Mouse (Mus musculus) midbrain, embryonic 16.5 days (tissue): ENCODE measurements around the gene Myt1l. TPM values are rescaled to one million over a fixed set of nuclear protein-coding genes. Genes with fewer than 3 reads are reported as not detected.

Experiments
- ATAC-seq: fragments of 200-750 bp; cut with Nextera tagmentation; 2 replicates; pipeline ENCODE4 v1.8.0; 2017; ENCODE audit warnings: moderate TSS enrichment
- H3K27ac ChIP-seq: fragments of 300-500 bp; sonication (generic); 2 replicates; pipeline ENCODE4 v1.5.1; 2014; ENCODE audit warnings: mild to moderate bottlenecking, low read length, mixed read lengths
- H3K27me3 ChIP-seq: fragments of 300-500 bp; sonication (generic); 2 replicates; pipeline ENCODE4 v1.6.1; 2014; ENCODE audit warnings: low read depth, low read length, mixed read lengths; ENCODE audit not compliant: control insufficient read depth, insufficient read depth
- H3K36me3 ChIP-seq: fragments of 300-500 bp; sonication (generic); 2 replicates; pipeline ENCODE4 v1.6.1; 2014; ENCODE audit warnings: mild to moderate bottlenecking, low read length, moderate library complexity, mixed read lengths; ENCODE audit not compliant: control insufficient read depth, insufficient read depth
- H3K4me1 ChIP-seq: fragments of 300-500 bp; sonication (generic); 2 replicates; pipeline ENCODE4 v1.6.1; 2014; ENCODE audit warnings: mild to moderate bottlenecking, low read length, mixed read lengths; ENCODE audit not compliant: control insufficient read depth, insufficient read depth
- H3K4me2 ChIP-seq: fragments of 300-500 bp; sonication (generic); 2 replicates; pipeline ENCODE4 v1.6.1; 2014; ENCODE audit warnings: mild to moderate bottlenecking, low read length, mixed read lengths
- H3K4me3 ChIP-seq: fragments of 300-500 bp; sonication (generic); 2 replicates; pipeline ENCODE4 v1.5.1; 2014; ENCODE audit warnings: low read depth, mild to moderate bottlenecking, low read length, moderate library complexity, mixed read lengths
- H3K9ac ChIP-seq: fragments of 300-500 bp; sonication (generic); 2 replicates; pipeline ENCODE4 v1.6.1; 2014; ENCODE audit warnings: low read depth, low read length, mixed read lengths
- H3K9me3 ChIP-seq: fragments of 300-500 bp; sonication (generic); replicated peaks from 2 replicates; pipeline ENCODE4 v1.6.1; 2014; ENCODE audit warnings: mild to moderate bottlenecking, low read length, mixed read lengths; ENCODE audit not compliant: control insufficient read depth, poor library complexity, severe bottlenecking
- WGBS: fragments of 180-500 bp; shearing (Covaris S2); extraction: QIAGEN DNeasy Blood & Tissue Kit; methylation state at CpG from one replicate; pipeline ENCODE4 v1.1.7; 2014; 5-methylcytosine and 5-hydroxymethylcytosine counted together
- polyA plus RNA-seq: library from polyadenylated mRNA; unstranded; fragments of >200 nt; fragmentation: Nextera tagmentation; extraction: Ambion mirVana; gene quantifications from 2 replicates; pipeline ENCODE4 v1.2.1, GENCODE M21; 2015

Myt1l gene
- polyA plus RNA-seq, 1 experiment from 2014 or later = 304 TPM

- Histone ChIP-seq H3K27me3 (no peaks in the 10 kb centered on the region), H3K9me3 (no peaks in the 10 kb centered on the region), H3K4me3 (no peak overlapping the region), H3K4me2 (no peak overlapping the region), H3K4me1 (no peaks in the 10 kb centered on the region), H3K36me3 (peaks cover 39% of the 10 kb centered on the region), H3K27ac (no peak overlapping the region), H3K9ac (no peak overlapping the region)
- no peak for ATAC-seq
- 74% methylated on average over 3 of the region's 3 CpGs for WGBS
Measured at GRCm38 (mm10) chr12:29897533-29898085, 369.4 kb downstream of the Myt1l start.

- Histone ChIP-seq H3K9ac (no peak overlapping the region), H3K27ac (no peak overlapping the region), H3K4me1 (no peaks in the 10 kb centered on the region), H3K36me3 (peaks cover 24% of the 10 kb centered on the region), H3K4me3 (no peak overlapping the region), H3K27me3 (no peaks in the 10 kb centered on the region), H3K4me2 (no peak overlapping the region), H3K9me3 (no peaks in the 10 kb centered on the region)
- WGBS = 81% methylated on average over 4 of the region's 4 CpGs
- no peak for ATAC-seq
Measured at GRCm38 (mm10) chr12:29904101-29904874, 376.1 kb downstream of the Myt1l start.

DNA sequence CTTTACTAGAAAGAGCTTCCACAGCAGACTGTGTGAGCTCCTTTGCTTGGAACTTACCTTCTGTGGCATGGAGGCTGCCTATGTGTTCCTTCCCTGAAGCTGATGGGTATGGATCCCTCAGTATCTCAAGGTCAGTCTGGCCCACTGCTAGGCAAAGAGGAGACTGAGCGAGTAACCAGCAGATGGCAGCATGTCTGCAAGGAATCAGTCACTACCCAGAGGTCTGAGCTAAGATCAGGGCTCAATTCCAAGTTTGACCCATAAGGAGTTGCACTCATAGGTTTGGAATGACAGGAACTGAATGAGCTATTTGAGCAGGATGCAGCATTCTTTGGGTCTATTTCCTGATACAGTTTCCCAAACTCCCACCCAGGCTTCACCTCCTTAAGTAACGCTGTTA lies 378.9 kb downstream of the Myt1l start:
- no peak overlapping the region for H3K27ac ChIP-seq
- H3K9me3 ChIP-seq = no peaks in the 10 kb centered on the region
- H3K4me2 ChIP-seq = no peak overlapping the region
- H3K27me3 ChIP-seq = no peaks in the 10 kb centered on the region
- H3K9ac ChIP-seq = no peak overlapping the region
- peaks cover 19% of the 10 kb centered on the region for H3K36me3 ChIP-seq
- H3K4me3 ChIP-seq = no peak overlapping the region
- WGBS = 48% methylated on average over 2 of the region's 2 CpGs
- H3K4me1 ChIP-seq = no peaks in the 10 kb centered on the region
- 0 out of 2 replicates have a peak, but pooled peaks have one; percentile 53 for ATAC-seq

DNA sequence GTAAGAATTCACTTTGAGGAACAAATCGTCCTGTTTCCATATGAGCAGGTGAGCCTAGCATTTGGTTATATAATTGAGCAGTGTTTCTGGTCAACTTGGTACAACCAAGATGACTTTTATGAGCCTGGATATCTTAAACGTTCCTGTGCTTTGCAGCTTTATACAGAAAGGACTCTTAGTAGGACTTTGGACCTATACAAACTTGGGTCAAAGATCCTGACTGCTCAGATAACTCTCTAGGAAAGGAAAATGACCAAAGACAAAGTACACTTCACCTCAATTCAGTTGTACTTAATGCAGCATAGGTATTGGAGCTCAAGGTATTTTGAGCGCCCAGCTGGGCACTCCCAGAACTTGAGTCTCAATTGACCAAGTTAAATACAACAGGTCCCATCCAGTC lies 388.0 kb downstream of the Myt1l start:
- no peak overlapping the region for H3K4me3 ChIP-seq
- H3K4me1 ChIP-seq = no peaks in the 10 kb centered on the region
- no peak overlapping the region for H3K9ac ChIP-seq
- no peak overlapping the region for H3K27ac ChIP-seq
- ATAC-seq = no peak
- H3K27me3 ChIP-seq = no peaks in the 10 kb centered on the region
- no peaks in the 10 kb centered on the region for H3K9me3 ChIP-seq
- no peak overlapping the region for H3K4me2 ChIP-seq
- peaks cover 37% of the 10 kb centered on the region for H3K36me3 ChIP-seq
- 92% methylated on average over 3 of the region's 3 CpGs for WGBS

DNA sequence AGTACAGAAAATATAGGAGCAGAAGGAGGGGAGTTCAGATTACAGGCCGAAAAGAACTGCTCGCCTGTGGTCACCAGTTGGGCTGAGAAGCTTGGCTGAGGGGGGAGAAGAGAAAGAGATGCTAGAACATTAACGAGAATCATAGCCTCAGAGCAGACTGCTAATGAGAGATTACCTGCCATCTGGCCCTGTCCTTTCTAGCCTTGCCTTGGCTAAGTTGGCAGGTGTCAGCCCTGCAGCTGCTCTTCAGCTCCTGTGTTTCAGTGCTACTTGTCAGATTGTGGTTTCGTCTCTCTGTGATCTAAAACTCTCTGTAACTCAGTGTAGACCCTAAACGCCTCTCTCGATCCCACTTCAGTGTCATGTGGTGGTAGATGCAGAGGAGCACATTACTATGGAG lies 388.6 kb downstream of the Myt1l start:
- H3K9me3 ChIP-seq = no peaks in the 10 kb centered on the region
- no peaks in the 10 kb centered on the region for H3K27me3 ChIP-seq
- H3K27ac ChIP-seq = no peak overlapping the region
- WGBS = 84% methylated on average over 6 of the region's 6 CpGs
- H3K4me3 ChIP-seq = no peak overlapping the region
- H3K4me2 ChIP-seq = no peak overlapping the region
- peaks cover 34% of the 10 kb centered on the region for H3K36me3 ChIP-seq
- no peak for ATAC-seq
- no peak overlapping the region for H3K9ac ChIP-seq
- no peaks in the 10 kb centered on the region for H3K4me1 ChIP-seq

- H3K27ac ChIP-seq = no peak overlapping the region
- peaks cover 24% of the 10 kb centered on the region for H3K36me3 ChIP-seq
Measured at GRCm38 (mm10) chr12:29920298-29920697, 392.1 kb downstream of the Myt1l start.

GRCm38 (mm10) chr12:29921481-29921880 lies 393.3 kb downstream of the Myt1l start:
- Histone ChIP-seq H3K27me3 (no peaks in the 10 kb centered on the region), H3K4me2 (no peak overlapping the region), H3K4me3 (no peak overlapping the region), H3K27ac (no peak overlapping the region), H3K9me3 (no peaks in the 10 kb centered on the region), H3K9ac (no peak overlapping the region), H3K4me1 (no peaks in the 10 kb centered on the region), H3K36me3 (peaks cover 21% of the 10 kb centered on the region)
- WGBS = 85% methylated on average over 11 of the region's 11 CpGs
- ATAC-seq = no peak

More at GRCm38 (mm10) chr12:29920298-29920697, 392.1 kb downstream of the Myt1l start:
- no peak for ATAC-seq
- Histone ChIP-seq H3K27me3 (no peaks in the 10 kb centered on the region), H3K4me3 (no peak overlapping the region), H3K4me2 (no peak overlapping the region), H3K9me3 (no peaks in the 10 kb centered on the region), H3K4me1 (no peaks in the 10 kb centered on the region), H3K9ac (no peak overlapping the region)
- WGBS = 89% methylated on average over 7 of the region's 7 CpGs

DNA sequence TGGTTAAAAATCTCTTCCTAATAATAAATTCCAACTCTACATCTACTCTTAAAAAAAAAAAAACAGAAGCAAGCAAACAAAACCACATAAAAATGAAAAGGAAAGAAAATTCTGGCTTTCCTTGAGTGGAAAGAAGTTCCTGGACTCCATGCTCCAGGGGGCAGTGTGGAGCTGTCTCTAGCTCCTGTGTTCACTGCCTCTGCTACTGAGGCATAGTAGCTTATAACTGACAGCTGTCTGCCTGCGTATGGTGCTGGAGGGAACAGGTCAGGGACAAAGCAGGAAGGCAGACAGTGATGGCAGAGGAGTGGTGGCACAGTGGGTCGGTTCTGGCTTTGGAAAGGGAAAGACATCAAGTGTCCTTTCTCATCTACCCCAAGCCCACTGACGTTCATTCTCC lies 398.7 kb downstream of the Myt1l start:
- H3K27ac ChIP-seq = 0 out of 2 replicates have a peak overlapping the region, but pooled peaks have one; percentile 4
- ATAC-seq = 0 out of 2 replicates have a peak, but pooled peaks have one; percentile 47
- H3K36me3 ChIP-seq = 0 out of 2 replicates have a peak, but pooled peaks cover 3% of the 10 kb centered on the region
- H3K9me3 ChIP-seq = no peaks in the 10 kb centered on the region
- no peak overlapping the region for H3K4me2 ChIP-seq
- no peaks in the 10 kb centered on the region for H3K27me3 ChIP-seq
- H3K4me3 ChIP-seq = no peak overlapping the region
- no peaks in the 10 kb centered on the region for H3K4me1 ChIP-seq
- H3K9ac ChIP-seq = no peak overlapping the region
- 32% methylated on average over 3 of the region's 3 CpGs for WGBS

GRCm38 (mm10) chr12:29930591-29930990 lies 402.4 kb downstream of the Myt1l start:
- no peaks in the 10 kb centered on the region for H3K27me3 ChIP-seq
- whole genome bisulfite sequencing = 86% methylated on average over 1 of the region's 1 CpGs
- no peak overlapping the region for H3K4me3 ChIP-seq
- no peak overlapping the region for H3K4me2 ChIP-seq
- no peaks in the 10 kb centered on the region for H3K36me3 ChIP-seq
- no peak for ATAC-seq
- no peak overlapping the region for H3K9ac ChIP-seq
- H3K27ac ChIP-seq = no peak overlapping the region
- H3K4me1 ChIP-seq = no peaks in the 10 kb centered on the region
- H3K9me3 ChIP-seq = no peaks in the 10 kb centered on the region
